Mouse (Mus musculus) embryo, embryonic 10.5 days (tissue): ENCODE data around the gene Rpp38.

Source experiments
- DNase-seq: peaks from one replicate; pipeline ENCODE4 v3.0.0-alpha.2; 2015; ENCODE audit warnings: low spot score

Gene Rpp38

DNA sequence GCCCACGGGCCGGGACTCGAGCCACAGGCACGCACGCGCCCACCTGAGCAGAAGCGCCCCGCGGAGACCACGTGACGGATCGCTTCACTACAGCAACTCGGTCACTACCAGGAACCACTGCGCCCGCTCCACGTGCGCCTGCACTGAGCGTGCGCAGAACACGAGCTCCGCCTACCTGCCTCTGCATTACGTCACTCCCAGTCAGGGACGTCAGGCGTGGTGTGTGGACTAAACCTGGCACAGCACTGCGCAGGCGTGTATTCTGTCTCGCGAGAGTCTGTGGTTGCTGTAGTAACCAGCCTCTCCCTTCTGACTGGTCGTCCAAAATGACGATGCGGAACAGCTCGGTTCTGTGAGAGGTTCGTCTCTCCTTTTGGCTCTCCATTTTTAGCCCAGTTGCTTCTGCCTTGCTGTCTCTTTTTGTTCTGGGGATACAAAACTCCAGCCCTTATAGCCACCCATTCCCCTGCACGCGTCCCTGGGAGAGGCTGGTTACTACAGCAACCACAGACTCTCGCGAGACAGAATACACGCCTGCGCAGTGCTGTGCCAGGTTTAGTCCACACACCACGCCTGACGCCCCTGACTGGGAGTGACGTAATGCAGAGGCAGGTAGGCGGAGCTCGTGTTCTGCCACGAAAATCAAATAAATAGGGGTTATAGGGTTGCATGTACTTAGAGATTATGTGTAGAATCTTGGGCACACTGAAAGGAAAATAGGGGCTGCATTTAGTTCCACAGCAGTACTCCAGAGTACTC, at the start of gene Rpp38:
Gene Rpp38 (minus strand): TSS at position 160 of the 759 bp plus-strand sequence.
- DNase-seq: peak; percentile 98

DNA sequence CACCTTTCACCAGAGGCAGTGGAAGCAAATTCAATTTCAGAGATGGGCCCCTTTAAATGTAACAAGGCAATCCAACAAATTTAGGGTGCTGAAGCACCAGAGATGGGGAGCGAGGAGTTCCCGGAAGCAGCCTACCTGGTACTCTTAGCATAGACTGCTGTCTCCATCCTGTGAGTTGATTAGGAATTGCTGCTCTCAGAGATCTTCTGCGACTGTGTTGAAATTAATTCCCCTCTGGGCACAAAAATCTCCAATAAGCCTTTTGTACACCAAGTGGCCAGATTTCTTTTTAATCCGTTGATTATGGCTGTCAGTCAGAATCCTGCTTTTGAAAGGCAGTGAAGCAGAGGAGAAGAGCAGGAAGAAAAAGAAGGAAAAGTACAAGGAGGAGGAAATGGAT, 32.7 kb upstream of the Rpp38 start:
- DNase-seq: no peak

DNA sequence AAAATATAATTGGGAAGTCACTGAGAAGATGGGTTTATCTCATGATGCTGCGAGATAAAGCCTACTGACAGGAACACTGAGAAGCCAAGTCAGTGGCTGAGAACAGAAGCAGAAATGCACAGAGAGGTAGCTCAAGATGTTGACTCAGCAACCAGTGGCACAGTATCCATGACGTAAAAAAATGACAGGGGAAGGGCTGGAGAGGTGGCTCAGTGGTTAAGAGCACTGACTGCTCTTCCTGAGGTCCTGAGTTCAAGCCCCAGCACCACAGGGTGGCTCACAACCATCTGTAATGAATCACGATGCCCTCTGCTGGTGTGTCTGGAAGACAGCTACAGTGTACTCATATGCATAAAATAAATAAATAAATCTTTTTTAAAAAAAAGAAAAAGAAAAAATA, 28.6 kb upstream of the Rpp38 start:
- no peak for DNase-seq

DNA sequence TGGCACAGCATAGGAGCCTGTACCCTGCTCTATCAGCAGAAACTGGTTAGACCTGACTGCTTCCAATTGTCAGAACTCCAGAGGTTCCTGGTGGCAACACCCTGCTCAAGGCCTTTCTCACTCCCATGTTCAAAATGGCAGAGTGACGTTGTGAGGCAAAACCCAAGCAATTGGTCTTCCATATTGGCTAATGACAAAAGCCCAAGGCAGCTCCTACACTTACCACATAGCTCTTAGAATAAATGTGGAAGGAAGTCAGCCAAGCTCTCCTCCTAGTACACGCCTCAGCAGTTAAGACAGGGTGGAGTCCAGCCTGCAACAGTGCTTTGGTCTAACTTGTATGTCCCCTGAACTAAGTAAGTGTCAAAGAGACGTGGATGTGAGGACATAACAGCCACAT, 25.4 kb upstream of the Rpp38 start:
- DNase-seq: no peak

DNA sequence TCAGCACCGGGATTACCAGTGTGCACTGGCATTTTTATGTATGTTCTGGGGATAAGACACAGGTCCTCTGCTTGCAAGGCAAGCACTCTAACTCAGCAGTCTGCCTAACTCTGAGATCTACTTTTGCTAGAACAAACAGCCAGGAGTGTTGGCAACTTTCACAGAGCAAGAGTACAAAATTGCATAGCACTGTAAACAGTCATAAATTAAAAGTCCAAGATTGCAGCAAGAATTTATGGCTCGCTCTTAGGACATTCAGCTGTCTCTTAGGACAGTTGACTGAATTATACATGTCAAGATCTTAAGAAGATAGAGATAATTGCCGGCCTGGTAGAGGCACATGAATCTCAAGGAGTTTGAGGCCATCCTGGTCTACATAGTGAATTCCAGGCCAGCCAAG, 23.9 kb upstream of the Rpp38 start:
- DNase-seq: no peak

DNA sequence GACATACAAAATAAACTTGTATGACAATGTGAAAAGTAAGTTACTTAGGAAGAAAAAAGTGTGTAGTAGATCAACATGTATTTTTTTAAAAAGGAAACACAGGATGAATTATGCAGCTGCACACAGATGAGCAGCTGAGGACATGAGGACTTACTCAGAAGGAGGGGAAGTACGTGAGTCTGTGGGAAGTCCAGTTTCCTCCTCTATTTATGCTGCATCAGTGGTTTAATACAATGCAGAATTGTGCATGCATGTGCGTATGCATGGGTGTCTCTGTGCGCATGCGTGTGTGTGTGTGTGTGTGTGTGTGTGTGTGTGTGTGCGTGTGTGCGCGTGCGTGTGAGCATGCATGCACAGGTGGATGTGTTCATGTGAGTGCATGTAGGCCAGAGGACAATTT, 23.4 kb upstream of the Rpp38 start:
- no peak for DNase-seq

DNA sequence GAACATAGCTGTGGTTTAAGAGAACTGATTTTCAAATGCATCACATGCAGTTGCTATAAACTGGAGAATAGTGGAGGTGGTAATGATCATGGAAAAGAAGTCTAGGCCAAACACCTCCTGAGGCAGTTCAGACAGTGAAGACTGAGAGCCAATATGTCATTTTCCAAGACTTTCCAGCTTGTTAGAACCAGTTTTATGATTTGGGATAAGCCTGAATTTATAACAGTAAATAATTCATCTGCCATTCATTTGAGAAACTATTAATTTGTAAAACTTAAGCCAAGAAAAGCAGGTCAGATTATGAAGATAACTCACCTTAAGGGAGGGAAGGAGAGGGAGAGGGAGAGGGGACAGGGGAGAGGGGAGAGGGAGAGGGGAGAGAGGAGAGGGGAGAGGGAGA, 20.7 kb upstream of the Rpp38 start:
- no peak for DNase-seq

DNA sequence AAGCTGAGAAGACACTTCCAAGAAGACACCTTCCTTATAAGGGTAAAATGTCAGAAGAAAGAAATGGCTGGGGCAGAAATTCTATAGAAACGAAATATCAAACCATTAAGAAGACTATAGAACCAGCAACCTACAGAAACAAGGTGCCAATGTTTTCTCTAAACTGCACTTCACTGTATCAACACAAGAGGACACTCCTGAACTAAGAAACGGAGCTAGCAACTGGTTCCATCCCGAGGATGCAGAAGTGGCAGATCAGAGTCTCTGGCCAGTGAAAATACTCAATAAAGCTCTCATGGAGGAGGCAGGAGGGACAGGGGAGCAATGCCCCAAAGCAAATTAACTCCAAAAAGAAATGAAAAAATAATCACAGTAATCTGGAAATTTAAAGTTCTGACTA, 16.5 kb upstream of the Rpp38 start:
- DNase-seq: peak; percentile 66

DNA sequence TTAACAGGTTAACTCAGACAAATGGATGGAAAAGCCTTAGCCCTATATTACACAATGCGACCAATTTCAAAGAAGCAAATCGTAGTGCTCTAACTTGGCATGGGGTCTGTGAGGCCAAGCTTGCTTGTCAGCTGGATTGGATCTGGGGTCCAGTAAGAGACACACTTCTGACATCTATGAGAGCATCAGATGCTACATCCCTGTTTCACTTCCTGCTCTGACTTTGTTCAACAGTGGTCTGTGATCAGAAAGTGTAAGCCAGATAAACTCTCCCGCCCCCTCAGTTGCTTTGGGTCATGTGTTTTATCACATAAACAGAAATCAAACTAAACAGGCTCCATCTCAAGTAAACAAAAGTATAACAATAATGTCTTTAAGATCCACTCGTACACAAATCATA, 16.0 kb upstream of the Rpp38 start:
- no peak for DNase-seq

DNA sequence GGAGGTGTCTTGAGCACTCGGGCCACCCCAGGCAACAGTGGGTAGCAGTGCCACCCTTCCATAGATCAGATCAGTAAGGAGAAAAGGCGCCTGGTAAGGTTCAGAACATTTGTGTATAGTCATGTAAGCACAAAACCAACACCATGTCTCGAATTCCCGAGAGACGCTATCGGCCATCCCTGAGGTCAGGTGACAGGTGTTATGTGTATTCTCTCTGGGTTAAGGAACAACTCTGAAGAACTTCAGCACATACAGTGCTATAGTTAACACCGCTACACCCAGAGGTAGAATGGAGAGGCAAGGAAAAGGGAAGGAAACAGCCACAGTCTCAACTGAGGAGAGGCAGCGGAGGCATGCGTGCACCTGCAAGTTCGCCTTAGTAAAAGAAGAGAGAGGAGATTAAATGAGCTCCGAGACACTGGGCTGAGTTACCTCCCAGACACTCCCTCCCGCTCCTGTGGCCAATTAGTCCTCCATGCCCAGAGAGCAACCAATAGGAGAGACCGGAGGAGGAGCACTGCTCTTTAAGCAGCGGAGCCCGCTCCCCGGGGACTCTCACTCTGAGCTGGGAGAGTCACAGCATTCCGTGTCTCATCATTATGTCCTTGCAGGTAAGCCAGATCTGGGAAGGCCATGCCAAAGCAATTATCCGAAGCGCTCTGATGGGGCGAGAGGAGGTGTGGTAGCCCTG, 3.3 kb upstream of the Rpp38 start, which contains the start of gene Acbd7:
Gene Acbd7 (plus strand): TSS at position 558 of the 691 bp plus-strand sequence.
- DNase-seq: peak; percentile 73

DNA sequence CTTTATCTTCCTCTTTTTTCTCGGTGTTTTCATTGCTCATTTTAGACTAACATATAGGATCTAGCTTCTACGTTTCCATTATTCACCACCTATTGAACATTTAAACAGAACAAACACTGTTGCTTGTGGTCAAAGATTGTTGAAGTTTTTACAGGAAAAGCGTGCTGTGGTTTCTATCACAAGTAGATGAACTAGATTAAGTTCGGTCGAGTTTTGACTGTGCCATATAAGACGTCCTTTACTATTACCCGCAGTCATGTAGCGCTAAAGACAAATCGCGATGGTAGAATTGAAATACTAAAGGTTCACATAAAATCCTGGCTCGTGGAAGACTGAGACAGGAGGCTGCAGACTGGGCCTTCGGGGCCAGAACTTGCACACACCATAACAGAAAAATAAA, 1.3 kb upstream of the Rpp38 start:
- DNase-seq: no peak

DNA sequence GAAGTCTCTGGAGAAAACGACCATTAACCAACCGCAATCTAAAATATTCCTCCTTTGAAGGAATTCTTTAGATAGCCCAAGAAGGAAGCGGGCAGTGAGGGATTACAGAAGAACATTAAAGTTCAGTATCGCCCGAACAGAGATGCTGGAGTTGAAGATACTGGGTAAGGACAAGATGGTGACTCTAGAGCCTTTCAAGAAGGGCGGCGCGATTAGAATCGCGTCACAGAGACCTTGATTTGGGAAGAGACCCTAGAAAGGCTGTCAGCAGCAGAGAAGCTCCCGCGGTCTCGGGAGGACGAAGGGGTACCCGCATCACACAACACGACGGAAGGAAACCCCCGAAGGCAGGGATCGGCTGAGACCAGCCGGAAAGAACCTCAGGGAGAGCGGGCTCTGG, 387 bp downstream of the Rpp38 start:
- DNase-seq: peak; percentile 66

DNA sequence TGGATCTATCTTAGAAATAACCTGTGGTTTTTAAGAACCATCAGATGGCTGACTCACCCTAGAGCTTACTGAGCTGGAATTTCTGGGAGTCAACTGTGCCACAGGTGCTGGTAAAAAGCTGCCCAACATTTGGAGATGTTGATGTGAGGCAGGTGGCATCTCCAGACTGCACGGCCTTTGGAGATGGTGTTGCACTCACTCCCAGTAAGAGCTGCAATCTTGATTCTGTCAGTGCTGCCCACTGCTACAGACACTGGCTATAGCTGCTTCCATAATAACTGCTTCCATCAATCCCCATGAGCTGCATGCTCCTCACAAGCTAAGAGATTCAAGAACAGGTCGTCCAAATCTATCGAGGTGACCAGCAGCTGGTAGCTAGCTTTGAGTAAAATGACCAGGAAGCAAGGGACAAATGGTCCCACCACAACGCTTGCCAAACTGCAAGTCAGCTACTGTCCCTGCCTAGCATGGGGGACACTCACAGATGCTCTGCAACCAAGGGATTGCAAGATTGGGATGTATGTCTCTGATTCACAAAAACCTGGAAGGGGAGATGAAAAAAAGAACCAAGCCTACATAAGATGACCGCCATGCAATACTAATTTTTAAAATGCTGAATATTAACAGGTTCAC, 1.3 kb downstream of the Rpp38 start:
- no peak for DNase-seq

DNA sequence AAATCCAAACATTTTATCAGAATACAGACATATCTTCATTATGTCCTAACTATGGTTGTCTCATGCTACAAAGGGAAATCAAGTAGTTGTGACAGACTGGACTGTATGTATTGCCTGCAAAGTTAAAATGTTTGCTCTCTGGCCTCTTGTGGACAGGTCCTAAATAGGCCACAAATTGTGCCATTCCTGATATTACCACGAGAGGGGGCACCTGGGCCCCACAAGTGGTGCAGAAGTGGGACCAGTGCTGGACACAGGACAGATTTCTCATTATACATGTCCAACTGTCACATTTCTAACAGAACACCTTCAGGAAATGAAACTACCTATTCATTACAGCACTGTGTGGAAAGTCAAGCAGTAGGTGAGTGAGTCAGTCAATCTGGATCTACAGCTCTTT, 5.1 kb downstream of the Rpp38 start:
- DNase-seq: peak; percentile 67

DNA sequence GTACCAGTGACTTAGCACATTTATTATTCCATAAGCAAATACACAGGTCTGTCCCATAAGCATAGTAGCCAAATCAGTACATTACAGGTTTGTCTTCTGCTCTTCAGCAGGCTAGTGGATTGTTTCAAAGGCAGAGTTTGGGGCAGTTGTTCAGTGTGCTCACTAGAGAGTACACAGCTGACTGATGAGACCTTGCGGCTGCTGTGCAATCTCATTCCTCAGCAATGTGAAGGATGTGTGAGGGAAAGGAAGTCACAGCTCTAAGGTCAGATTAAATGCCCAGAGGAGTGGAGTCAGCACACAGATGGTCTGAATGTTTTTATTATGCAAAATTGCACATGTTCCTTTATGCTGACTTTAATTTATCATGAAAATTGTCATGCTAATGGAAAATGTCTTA, 5.9 kb downstream of the Rpp38 start:
- no peak for DNase-seq

DNA sequence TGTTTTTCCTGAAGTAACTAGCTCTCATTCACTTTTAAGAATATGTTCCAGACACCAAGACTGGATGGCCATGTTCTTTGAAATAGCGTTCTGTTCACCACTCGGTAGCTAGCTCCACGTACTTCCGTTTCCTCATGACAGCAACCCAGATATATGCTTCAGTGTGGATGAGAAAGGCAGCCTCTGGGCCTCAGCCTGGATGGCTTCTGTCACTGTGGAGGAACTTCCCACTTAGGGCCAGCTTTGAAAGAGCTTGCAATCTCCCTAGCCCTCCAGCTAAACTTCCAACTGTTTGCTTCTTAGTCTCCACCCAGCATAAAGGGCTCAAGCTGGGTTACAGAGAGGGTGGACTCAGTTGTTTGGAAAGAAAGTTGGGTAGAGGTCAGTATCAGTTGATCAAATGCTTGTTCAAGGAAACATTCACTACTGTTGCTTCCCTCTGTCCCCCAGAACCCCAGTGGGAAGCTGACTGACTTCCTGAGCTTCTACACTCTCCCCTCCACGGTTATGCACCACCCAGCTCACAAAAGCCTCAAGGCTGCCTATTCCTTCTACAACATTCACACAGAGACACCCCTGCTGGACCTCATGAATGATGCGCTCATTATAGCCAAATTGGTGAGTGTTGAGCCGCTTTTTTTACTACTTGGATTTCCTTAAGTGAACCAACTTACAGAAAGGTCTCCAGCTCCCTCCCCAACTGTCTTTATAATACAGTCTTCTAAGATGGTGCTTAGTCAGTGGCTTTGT, 7.9 kb downstream of the Rpp38 start:
- DNase-seq: no peak

DNA sequence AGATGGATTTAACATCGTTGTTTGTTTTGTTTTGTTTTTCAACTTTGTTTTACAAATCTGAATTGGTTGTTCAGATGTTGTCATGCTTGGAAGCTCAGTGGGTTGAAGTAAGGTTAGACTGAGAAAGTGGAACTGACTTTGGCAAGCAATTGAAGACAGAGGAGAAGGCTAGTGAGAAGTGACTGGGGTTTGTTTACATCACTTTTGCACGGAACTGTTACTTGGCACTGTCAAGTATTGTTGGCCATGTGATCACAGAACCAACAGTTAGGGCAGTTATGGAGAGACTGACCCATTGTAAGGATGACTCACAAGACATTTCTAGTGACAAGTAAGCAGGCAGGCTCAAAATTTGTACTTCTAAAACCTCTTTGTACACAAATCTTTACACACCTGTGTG, 9.3 kb downstream of the Rpp38 start:
- DNase-seq: no peak

DNA sequence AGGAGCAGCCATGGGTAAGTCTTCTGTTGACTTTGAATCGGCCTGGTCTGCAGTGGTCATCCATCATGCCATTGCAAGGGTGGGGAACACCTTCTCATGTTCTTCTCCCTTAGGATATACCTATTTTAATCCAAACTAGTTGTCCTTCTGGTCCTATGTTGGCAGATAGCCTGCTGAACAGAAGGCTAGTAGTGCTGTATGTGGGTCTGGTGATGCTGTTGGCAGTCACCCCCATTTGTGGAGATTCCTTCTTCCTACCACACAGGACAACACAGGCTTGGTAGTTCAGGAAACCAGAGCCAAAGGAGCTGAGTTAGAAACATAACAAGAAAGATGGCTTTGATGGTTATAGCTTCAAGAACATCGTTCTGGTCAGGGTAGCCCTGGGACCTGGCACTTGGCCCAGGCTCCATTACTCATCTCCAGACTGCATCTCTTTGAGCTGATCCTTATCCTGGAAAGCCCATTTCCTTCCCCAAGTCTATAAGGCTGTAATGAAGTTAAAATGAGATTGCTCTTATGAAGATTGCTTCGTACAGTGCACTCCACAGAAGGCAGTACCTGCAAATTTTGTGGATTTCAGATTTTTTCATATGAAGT, 26.9 kb downstream of the Rpp38 start:
- no peak for DNase-seq

DNA sequence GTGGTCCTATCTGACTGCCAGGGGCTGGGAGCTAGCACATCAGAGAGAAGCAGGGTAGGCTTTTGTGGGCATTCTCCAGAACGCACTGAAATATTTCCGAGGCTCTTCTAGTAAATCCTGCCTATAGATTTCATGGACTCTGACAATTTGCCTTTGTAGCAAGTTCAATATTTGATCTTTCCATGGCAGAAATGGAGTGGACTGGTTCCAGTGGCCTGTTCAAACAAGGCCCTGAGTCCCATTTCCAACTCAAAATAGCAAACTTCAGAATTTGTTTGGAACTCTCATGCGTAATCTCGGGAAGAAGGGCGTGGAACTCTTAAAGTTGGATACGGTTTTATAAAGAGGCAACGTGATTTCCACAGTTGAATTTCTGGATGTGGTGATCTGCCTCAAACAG, 36.6 kb downstream of the Rpp38 start:
- no peak for DNase-seq

DNA sequence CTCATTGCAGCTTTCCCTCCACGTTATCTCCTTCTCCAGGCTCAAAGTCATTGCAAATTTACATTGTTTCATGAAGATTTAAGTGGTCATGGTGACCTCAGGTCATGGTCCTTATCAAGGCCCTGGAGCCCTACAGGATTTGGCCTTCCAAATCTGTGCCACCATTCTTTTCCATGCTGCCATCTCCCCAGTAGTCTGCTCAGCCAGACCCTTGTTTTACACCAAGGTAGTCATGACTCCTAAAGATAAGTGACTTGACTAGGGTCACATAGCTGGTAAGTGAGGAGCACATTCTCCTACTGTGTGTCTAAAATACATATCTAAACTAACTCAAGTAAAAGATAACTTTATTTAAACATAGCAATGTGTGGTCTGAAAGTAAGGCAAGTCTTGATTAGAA, 40.3 kb downstream of the Rpp38 start:
- no peak for DNase-seq

DNA sequence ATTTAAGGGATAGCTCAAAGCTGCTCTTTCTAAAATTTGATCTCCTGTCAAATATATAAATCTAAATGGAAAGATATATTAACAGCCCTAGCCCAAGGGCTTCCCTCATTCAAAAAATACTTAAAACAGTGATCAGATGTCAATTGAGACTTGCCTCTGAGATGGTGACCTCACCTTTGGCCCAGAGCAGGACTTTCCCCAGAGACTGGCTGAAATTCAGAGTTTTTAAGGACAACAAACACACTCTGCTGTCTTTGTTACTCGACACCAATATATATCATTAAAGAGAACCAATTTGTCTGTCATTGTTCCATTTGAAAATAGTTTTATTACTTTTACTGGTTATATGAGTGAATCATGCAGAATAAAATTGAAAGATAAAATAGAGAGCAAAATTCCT, 42.9 kb downstream of the Rpp38 start:
- DNase-seq: no peak

DNA sequence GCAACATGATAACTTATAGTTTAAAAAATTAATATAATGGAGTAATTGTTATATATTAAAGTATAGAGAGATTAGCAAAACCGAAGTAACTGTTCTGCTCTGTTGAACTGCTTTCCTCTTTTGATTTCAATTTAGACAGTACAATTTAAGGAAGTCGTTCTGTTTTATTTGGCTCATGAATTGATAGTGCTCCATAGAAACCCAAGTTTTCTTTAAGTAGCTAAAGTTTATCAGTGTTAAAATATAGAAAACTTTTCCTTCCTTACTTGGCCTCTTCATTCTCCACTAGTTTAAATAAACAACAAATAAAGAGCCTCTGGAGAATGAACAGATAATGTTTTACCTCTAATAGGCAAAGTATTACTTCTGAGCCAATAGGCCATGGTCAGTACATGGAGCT, 46.2 kb downstream of the Rpp38 start:
- DNase-seq: no peak
